Mouse (Mus musculus) spleen, adult 2 months (tissue): ENCODE data around the gene Slc10a1.

Experiments used
- CTCF ChIP-seq: fragments of 200-500 bp; IDR thresholded peaks from 2 replicates; pipeline ENCODE4 v1.5.1; 2011; ENCODE audit warnings: mild to moderate bottlenecking, inconsistent platforms; ENCODE audit not compliant: insufficient read depth, insufficient read length, insufficient replicate concordance; ENCODE audit errors: extremely low read depth
- POLR2A ChIP-seq: fragments of 200-500 bp; IDR thresholded peaks from 2 replicates; pipeline ENCODE4 v1.6.1; 2011; ENCODE audit warnings: low read depth, low read length, inconsistent platforms

- TF ChIP-seq POLR2A (no peak), CTCF (no peak)
Observed at GRCm38 (mm10) chr12:80998528-80999221, 30.2 kb upstream of the Slc10a1 start.
